Mouse (Mus musculus): Measurements from ENCODE around the gene Adam11. TPM values are rescaled to one million over a fixed set of nuclear protein-coding genes. Genes with fewer than 3 reads are reported as not detected.
A peak's percentile ranks its signal among the peaks of the same experiment; 100 is the strongest.
"Not testable (repeated sequence)": the region's sequence is repeated elsewhere in the genome, so short reads cannot be mapped to it uniquely, and the experiment has no call there.

The Adam11 gene
- polyA plus RNA-seq (2015; fragmentation: Nextera tagmentation; extraction: Ambion mirVana), result 7.9 and 11.3 TPM in 2 replicates

DNA sequence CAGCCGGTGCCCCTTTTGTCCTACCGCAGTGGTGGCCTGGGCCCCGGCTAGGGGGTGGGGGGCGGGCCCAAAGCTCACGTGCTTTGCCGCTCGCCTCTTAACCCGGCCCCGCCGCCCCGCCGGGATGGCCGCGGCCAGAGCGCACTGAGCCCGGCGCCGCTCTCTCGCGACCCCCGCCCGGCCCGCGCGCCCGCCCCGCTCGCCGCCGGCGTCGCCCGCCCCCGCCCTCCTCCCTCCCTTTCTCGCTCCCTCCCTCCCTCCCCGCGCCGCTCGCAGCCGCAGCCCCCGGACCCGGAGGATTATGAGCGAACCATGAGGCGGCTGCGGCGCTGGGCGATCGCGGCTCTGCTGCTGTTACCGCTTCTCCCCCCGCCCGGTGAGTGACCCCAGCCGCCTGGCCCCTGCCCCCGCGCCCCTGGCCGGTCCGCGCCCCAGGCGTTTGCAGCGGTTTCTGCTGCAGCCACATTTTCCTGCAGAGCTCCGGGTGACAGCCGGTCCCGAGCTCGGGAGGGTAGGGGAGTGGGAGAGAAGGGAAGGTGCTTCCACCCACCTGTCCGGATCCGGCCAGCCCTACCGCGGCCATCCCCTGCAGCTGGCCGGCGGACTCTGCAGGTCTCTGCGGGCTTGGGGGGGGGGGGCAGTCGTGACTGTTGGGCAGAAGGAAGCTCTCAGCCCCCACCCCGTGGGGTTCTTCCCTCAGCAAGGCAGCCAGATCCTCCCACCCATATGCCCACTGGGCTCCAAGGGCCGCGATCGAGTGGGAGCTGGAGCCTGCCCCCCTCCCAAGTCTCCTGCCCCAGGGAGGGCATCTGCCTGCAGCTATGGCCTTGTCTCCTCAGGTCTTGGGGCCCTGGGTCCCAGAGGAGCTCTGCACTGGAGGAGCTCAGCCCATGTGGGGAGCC, at the start of gene Adam11:
TSS of gene Adam11 (plus strand) at position 131 of the 902 bp plus-strand sequence.
- H3K36me3 ChIP-seq, result no peaks in the 10 kb centered on the region
- ATAC-seq (replicated peaks; ENCODE audit: low FRiP score), result peak; percentile 57
- peaks cover 39% of the 10 kb centered on the region for H3K27me3 ChIP-seq
- H3K4me3 ChIP-seq (replicated peaks), result peak within 1 kb of the TSS; percentile 50
- peak within 1 kb of the TSS; percentile 47 for H3K9ac ChIP-seq
- peak within 1 kb of the TSS; percentile 90 for H3K4me2 ChIP-seq
- WGBS, result under 1% methylated on average over 58 of the region's 76 CpGs
- H3K9me3 ChIP-seq (replicated peaks), result no peaks in the 10 kb centered on the region
- H3K27ac ChIP-seq, result no peak within 1 kb of the TSS
- H3K4me1 ChIP-seq, result peaks cover 23% of the 10 kb centered on the region

- no peak for ATAC-seq (replicated peaks; ENCODE audit: low FRiP score)
- Histone ChIP-seq H3K27ac (no peak overlapping the region), H3K4me1 (no peaks in the 10 kb centered on the region), H3K9me3 (replicated peaks) (peaks cover 4% of the 10 kb centered on the region; the same call in 1 of the 2 replicates), H3K9ac (no peak overlapping the region), H3K36me3 (no peaks in the 10 kb centered on the region), H3K27me3 (no peaks in the 10 kb centered on the region), H3K4me2 (no peak overlapping the region), H3K4me3 (replicated peaks) (no peak overlapping the region)
- 86% methylated on average over 4 of the region's 4 CpGs for WGBS
Observed at GRCm38 (mm10) chr11:102712411-102712810, 48.8 kb upstream of the Adam11 start.

- not testable (repeated sequence) for H3K27ac ChIP-seq; H3K4me1 ChIP-seq; H3K9me3 ChIP-seq (replicated peaks); H3K36me3 ChIP-seq; ATAC-seq (replicated peaks; ENCODE audit: low FRiP score); H3K4me3 ChIP-seq (replicated peaks); H3K4me2 ChIP-seq; H3K9ac ChIP-seq; H3K27me3 ChIP-seq
- 81% methylated on average over 2 of the region's 2 CpGs for WGBS
Observed at GRCm38 (mm10) chr11:102714578-102714977, 46.7 kb upstream of the Adam11 start.

- no peak overlapping the region for H3K27ac ChIP-seq
- no peak for ATAC-seq (replicated peaks; ENCODE audit: low FRiP score)
- no peaks in the 10 kb centered on the region for H3K36me3 ChIP-seq
- 77% methylated on average over 7 of the region's 7 CpGs for WGBS
- no peaks in the 10 kb centered on the region for H3K27me3 ChIP-seq
- peaks cover 6% of the 10 kb centered on the region; the same call in 1 of the 2 replicates for H3K9me3 ChIP-seq (replicated peaks)
- H3K4me3 ChIP-seq (replicated peaks), result no peak overlapping the region
- no peak overlapping the region for H3K4me2 ChIP-seq
- H3K4me1 ChIP-seq, result no peaks in the 10 kb centered on the region
- H3K9ac ChIP-seq, result no peak overlapping the region
Observed at GRCm38 (mm10) chr11:102716135-102716534, 45.1 kb upstream of the Adam11 start.

- WGBS, result 34% methylated on average over 3 of the region's 3 CpGs
- H3K9ac ChIP-seq, result no peak overlapping the region
- no peak for ATAC-seq (replicated peaks; ENCODE audit: low FRiP score)
- no peaks in the 10 kb centered on the region for H3K4me1 ChIP-seq
- no peak overlapping the region for H3K27ac ChIP-seq
- no peaks in the 10 kb centered on the region for H3K27me3 ChIP-seq
- H3K4me3 ChIP-seq (replicated peaks), result no peak overlapping the region
- H3K4me2 ChIP-seq, result no peak overlapping the region
- no peaks in the 10 kb centered on the region for H3K36me3 ChIP-seq
- no peaks in the 10 kb centered on the region for H3K9me3 ChIP-seq (replicated peaks)
Observed at GRCm38 (mm10) chr11:102725574-102725973, 35.7 kb upstream of the Adam11 start.

GRCm38 (mm10) chr11:102728614-102729013, 32.6 kb upstream of the Adam11 start:
- no peak overlapping the region for H3K9ac ChIP-seq
- no peaks in the 10 kb centered on the region for H3K27me3 ChIP-seq
- no peak overlapping the region for H3K27ac ChIP-seq
- ATAC-seq (replicated peaks; ENCODE audit: low FRiP score), result no peak
- no peaks in the 10 kb centered on the region for H3K36me3 ChIP-seq
- no peaks in the 10 kb centered on the region for H3K9me3 ChIP-seq (replicated peaks)
- 36% methylated on average over 7 of the region's 7 CpGs for WGBS
- H3K4me2 ChIP-seq, result no peak overlapping the region
- no peak overlapping the region for H3K4me3 ChIP-seq (replicated peaks)
- no peaks in the 10 kb centered on the region for H3K4me1 ChIP-seq

DNA sequence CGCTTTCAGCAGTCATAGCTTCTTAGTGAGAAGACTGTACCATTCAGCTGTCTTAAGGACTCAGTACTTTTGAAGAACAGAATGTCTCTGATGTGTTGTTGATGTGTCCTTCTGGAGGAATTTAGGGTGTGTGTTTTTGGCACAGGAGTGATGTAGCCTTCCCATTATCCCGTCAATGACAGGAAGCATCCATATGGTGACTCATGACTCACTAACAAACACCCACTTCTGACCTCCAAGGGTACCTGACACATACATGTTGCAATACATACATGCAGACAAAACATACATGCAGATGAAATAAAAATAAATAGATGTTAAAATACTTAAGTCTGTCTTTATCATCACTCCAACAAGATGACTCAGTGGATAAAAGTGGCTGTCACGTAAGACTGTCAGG, 31.4 kb upstream of the Adam11 start:
- no peaks in the 10 kb centered on the region for H3K9me3 ChIP-seq (replicated peaks)
- H3K4me2 ChIP-seq, result no peak overlapping the region
- no peak overlapping the region for H3K4me3 ChIP-seq (replicated peaks)
- no peak overlapping the region for H3K27ac ChIP-seq
- no peaks in the 10 kb centered on the region for H3K36me3 ChIP-seq
- no peak overlapping the region for H3K9ac ChIP-seq
- no peak for ATAC-seq (replicated peaks; ENCODE audit: low FRiP score)
- H3K4me1 ChIP-seq, result no peaks in the 10 kb centered on the region
- H3K27me3 ChIP-seq, result no peaks in the 10 kb centered on the region
- 83% methylated on average over 3 of the region's 3 CpGs for WGBS

- Histone ChIP-seq H3K27ac (no peak overlapping the region), H3K36me3 (no peaks in the 10 kb centered on the region), H3K4me1 (no peaks in the 10 kb centered on the region), H3K9ac (no peak overlapping the region), H3K27me3 (no peaks in the 10 kb centered on the region), H3K9me3 (replicated peaks) (no peaks in the 10 kb centered on the region), H3K4me2 (no peak overlapping the region), H3K4me3 (replicated peaks) (no peak overlapping the region)
- no peak for ATAC-seq (replicated peaks; ENCODE audit: low FRiP score)
- WGBS, result 86% methylated on average over 6 of the region's 6 CpGs
Observed at GRCm38 (mm10) chr11:102731366-102731765, 29.9 kb upstream of the Adam11 start.

- Histone ChIP-seq H3K36me3 (no peaks in the 10 kb centered on the region), H3K9ac (no peak overlapping the region)
- WGBS, result 62% methylated on average over 5 of the region's 5 CpGs
Observed at GRCm38 (mm10) chr11:102733146-102733545, 28.1 kb upstream of the Adam11 start.

GRCm38 (mm10) chr11:102734961-102735360, 26.3 kb upstream of the Adam11 start:
- WGBS, result 91% methylated on average over 6 of the region's 6 CpGs
- H3K4me3 ChIP-seq (replicated peaks), result no peak overlapping the region

More at GRCm38 (mm10) chr11:102733146-102733545, 28.1 kb upstream of the Adam11 start:
- Histone ChIP-seq H3K4me2 (no peak overlapping the region), H3K4me3 (replicated peaks) (no peak overlapping the region), H3K27me3 (peaks cover 9% of the 10 kb centered on the region; the same call in 1 of the 2 replicates), H3K4me1 (no peaks in the 10 kb centered on the region), H3K27ac (no peak overlapping the region), H3K9me3 (replicated peaks) (no peaks in the 10 kb centered on the region)
- no peak for ATAC-seq (replicated peaks; ENCODE audit: low FRiP score)

GRCm38 (mm10) chr11:102738046-102738445, 23.2 kb upstream of the Adam11 start:
- Histone ChIP-seq H3K9ac (no peak overlapping the region), H3K27me3 (peaks cover 44% of the 10 kb centered on the region), H3K27ac (no peak overlapping the region), H3K4me1 (peaks cover 15% of the 10 kb centered on the region), H3K4me3 (replicated peaks) (no peak overlapping the region), H3K36me3 (no peaks in the 10 kb centered on the region), H3K4me2 (no peak overlapping the region), H3K9me3 (replicated peaks) (no peaks in the 10 kb centered on the region)
- 78% methylated on average over 3 of the region's 3 CpGs for WGBS
- ATAC-seq (replicated peaks; ENCODE audit: low FRiP score), result no peak

More at GRCm38 (mm10) chr11:102734961-102735360, 26.3 kb upstream of the Adam11 start:
- Histone ChIP-seq H3K27me3 (peaks cover 26% of the 10 kb centered on the region), H3K9ac (no peak overlapping the region), H3K27ac (no peak overlapping the region), H3K36me3 (no peaks in the 10 kb centered on the region), H3K4me2 (no peak overlapping the region), H3K9me3 (replicated peaks) (no peaks in the 10 kb centered on the region), H3K4me1 (peaks cover 7% of the 10 kb centered on the region)
- ATAC-seq (replicated peaks; ENCODE audit: low FRiP score), result no peak

- H3K27ac ChIP-seq, result no peak overlapping the region
- H3K4me1 ChIP-seq, result peaks cover 15% of the 10 kb centered on the region
- 6% methylated on average over 20 of the region's 20 CpGs for WGBS
- H3K4me3 ChIP-seq (replicated peaks), result peak overlapping the region; percentile 34
- no peak for ATAC-seq (replicated peaks; ENCODE audit: low FRiP score)
- H3K4me2 ChIP-seq, result peak overlapping the region; percentile 65
- H3K27me3 ChIP-seq, result peaks cover 44% of the 10 kb centered on the region
- H3K9ac ChIP-seq, result 0 out of 2 replicates have a peak overlapping the region, but pooled peaks have one; percentile 7
- H3K36me3 ChIP-seq, result no peaks in the 10 kb centered on the region
- H3K9me3 ChIP-seq (replicated peaks), result no peaks in the 10 kb centered on the region
Observed at GRCm38 (mm10) chr11:102739278-102739966, 21.8 kb upstream of the Adam11 start.

Measured in kidney, embryonic 15.5 days (tissue).